Mouse (Mus musculus) naive thymus-derived CD4-positive, alpha-beta T cell, adult 2 months (primary cell): Measurements from ENCODE around the gene Tex30.

Experiments
- DNase-seq: peaks from one replicate; pipeline ENCODE4 v3.0.0-alpha.2; 2011; ENCODE audit warnings: low read depth

Gene Tex30

GRCm38 (mm10) chr1:44042555-44042915 is 59.7 kb downstream of the Tex30 start:
- peak; percentile 14 for DNase-seq

- peak; percentile 78 for DNase-seq
Observed at GRCm38 (mm10) chr1:44041797-44042554, 60.3 kb downstream of the Tex30 start.
